Mouse (Mus musculus) ES-E14 (cell line): Measurements from ENCODE around the gene Pparg. TPM values are rescaled to one million over a fixed set of nuclear protein-coding genes. Genes with fewer than 3 reads are reported as not detected.

Experiments
- DNase-seq: peaks from one replicate; pipeline ENCODE4 v3.0.0-alpha.2; 2013; ENCODE audit warnings: low read depth, low spot score
- H3K27ac ChIP-seq: 2 replicates; pipeline ENCODE4 v1.5.1; 2012; ENCODE audit warnings: low read depth, mild to moderate bottlenecking, low read length, moderate library complexity, mixed read lengths; ENCODE audit not compliant: poor library complexity, insufficient read depth, severe bottlenecking
- H3K36me3 ChIP-seq: 2 replicates; pipeline ENCODE4 v1.6.1; 2012; ENCODE audit warnings: mild to moderate bottlenecking, low read length, moderate library complexity, mixed read lengths; ENCODE audit not compliant: control insufficient read depth, poor library complexity, insufficient read depth, severe bottlenecking
- H3K4me1 ChIP-seq, 2 experiments: fragments of 150-350 bp in 1 of 2; sonication (generic) in 1 of 2; 2 replicates each; pipeline ENCODE4 v1.6.1; 2012; ENCODE audit warnings: low read length in 2 of 2, mild to moderate bottlenecking in 1 of 2, mixed read lengths in 1 of 2; ENCODE audit not compliant: control insufficient read depth in 2 of 2, insufficient read depth in 2 of 2, poor library complexity in 1 of 2
- H3K4me3 ChIP-seq, 2 experiments: fragments of 150-350 bp in 1 of 2; sonication (generic) in 1 of 2; 2 replicates each; pipeline ENCODE4 v1.5.1; 2012; ENCODE audit warnings: low read length in 2 of 2, low read depth in 1 of 2, mild to moderate bottlenecking in 1 of 2, mixed read lengths in 1 of 2; ENCODE audit not compliant: insufficient read depth in 1 of 2, poor library complexity in 1 of 2, severe bottlenecking in 1 of 2
- H3K9ac ChIP-seq: 2 replicates; pipeline ENCODE4 v1.6.1; 2012; ENCODE audit warnings: low read depth, mild to moderate bottlenecking, low read length, mixed read lengths; ENCODE audit not compliant: poor library complexity, insufficient read depth, severe bottlenecking
- H3K9me3 ChIP-seq: fragments of 150-350 bp; sonication (generic); 2 replicates; pipeline ENCODE4 v1.6.1; 2012; ENCODE audit warnings: low read depth, mild to moderate bottlenecking, low read length; ENCODE audit not compliant: control insufficient read depth, insufficient read depth
- CHD2 ChIP-seq: IDR thresholded peaks from 2 replicates; pipeline ENCODE4 v1.6.1; 2014; ENCODE audit warnings: mild to moderate bottlenecking, low read depth, low read length, inconsistent platforms
- HCFC1 ChIP-seq: IDR thresholded peaks from 2 replicates; pipeline ENCODE4 v1.6.1; 2012; ENCODE audit warnings: low read length, inconsistent platforms, borderline replicate concordance; ENCODE audit not compliant: insufficient read depth
- MAFK ChIP-seq: IDR thresholded peaks from 2 replicates; pipeline ENCODE4 v1.6.1; 2014; ENCODE audit warnings: mild to moderate bottlenecking, low read depth, low read length, inconsistent platforms; ENCODE audit not compliant: insufficient read depth
- ZC3H11A ChIP-seq: IDR thresholded peaks from 2 replicates; pipeline ENCODE4 v1.6.1; 2012; ENCODE audit warnings: low read depth, mild to moderate bottlenecking, inconsistent platforms, low read length, borderline replicate concordance
- ZNF384 ChIP-seq: IDR thresholded peaks from 2 replicates; pipeline ENCODE4 v1.6.1; 2012; ENCODE audit warnings: low read depth, low read length, inconsistent platforms
- in situ Hi-C, 2 experiments: fragments of 600-800 bp; cut with MboI; formaldehyde crosslinking; loops; one replicate each; pipeline ENCODE4 v1.15.1; 2025; ENCODE audit warnings: low sequenced_read_pairs in 2 of 2, inconsistent platforms in 1 of 2; ENCODE audit not compliant: unreplicated experiment in 2 of 2
- total RNA-seq: library from RNA; depleted of rRNA; stranded (reverse); fragments of 300-350 nt; gene quantifications from 2 replicates; pipeline ENCODE4 v1.2.3, GENCODE M21; 2012

The Pparg gene
- total RNA-seq, 1 experiment, result 0.85 TPM

DNA sequence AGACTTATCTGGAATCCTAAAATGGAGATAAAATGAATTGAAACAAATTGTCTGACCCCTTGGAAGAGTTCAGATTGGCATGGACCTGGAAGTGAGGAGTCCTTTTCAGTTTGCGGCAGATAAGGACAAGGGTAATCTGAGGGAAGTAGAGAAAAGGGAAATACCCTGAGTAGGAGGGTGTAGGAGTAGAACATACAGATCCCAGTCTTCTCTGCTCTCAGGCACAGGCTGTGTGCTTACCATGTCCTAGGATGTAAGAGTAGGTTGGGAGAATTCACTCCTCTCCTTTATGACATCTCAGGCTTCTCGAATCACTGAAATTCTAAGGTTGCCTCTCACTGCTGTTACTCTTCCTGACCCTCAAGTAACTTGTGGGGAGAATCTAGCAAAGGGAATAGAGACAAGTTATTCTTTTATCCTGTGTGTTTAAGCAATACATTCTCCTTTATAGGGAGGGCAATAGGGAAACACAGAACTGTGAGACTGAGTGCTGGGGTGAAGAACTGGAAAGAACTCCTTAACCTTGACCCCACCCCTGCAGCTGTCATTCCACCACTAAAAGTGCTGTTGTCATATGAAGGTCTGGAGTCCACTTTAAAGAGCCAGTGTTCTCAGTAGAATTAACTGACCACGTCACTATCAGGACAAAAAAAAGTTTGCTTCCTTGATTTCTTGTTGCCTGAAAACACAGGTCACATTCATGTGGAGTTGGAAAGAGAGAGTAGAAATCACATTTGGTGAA is 6.3 kb downstream of the Pparg start:
- DNase-seq, result no peak
- no peaks in the 10 kb centered on the region for H3K4me1 ChIP-seq
- H3K4me3 ChIP-seq, result no peak overlapping the region
- TF ChIP-seq MAFK (no peak), HCFC1 (no peak), CHD2 (no peak), ZC3H11A (no peak), ZNF384 (no peak)
- H3K9me3 ChIP-seq, result no peaks in the 10 kb centered on the region
- H3K36me3 ChIP-seq, result no peaks in the 10 kb centered on the region
- H3K27ac ChIP-seq, result no peak overlapping the region
- in situ Hi-C loops, result no loop called here
- H3K9ac ChIP-seq, result no peak overlapping the region

DNA sequence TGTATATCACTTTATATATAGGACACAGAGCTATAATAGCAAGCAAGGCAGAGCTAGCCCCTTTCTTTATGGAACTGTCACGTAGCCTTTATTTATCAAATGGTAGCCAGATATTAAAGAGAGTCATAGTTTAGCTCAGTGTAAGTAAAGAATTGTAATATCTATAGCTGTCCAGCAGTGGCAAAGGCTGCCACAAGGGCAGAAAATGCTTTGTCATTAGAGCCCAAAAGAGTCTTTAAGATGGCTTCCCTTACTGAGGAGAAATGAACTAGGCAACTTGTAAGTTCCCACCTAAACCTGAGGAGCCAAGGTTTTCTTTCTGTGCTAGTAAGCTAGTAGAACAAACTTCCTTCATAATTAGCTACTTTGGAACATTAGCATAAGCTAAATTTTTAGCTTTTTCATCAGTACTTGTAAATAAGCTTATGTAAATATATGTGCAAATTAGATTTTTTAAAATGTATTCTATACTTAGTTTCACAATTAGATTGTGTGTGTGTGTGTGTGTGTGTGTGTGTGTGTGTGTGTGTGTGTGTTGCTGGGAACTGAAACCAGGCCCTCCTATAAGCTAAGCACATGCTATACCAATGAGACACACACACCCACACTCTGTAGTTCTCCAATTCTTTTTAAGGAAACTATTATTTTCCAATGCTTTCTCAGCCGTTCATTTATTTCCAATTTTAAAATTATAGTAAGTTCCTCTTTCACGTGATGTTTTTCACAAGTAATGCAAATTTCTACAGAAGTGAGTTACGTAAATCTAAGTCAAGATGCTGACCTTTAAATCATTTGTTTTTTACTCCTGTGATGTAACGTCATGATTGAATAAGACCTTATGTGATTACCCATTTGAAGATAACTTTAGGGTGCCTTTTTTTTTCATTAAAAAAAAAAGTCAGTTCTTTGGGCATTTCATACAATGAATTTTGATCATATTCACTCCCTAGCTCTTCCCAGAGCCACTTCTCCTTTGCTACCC is 14.4 kb downstream of the Pparg start:
- in situ Hi-C loops, result no loop called here
- H3K4me1 ChIP-seq, result no peaks in the 10 kb centered on the region
- H3K27ac ChIP-seq, result no peak overlapping the region
- no peak overlapping the region for H3K4me3 ChIP-seq
- TF ChIP-seq MAFK (no peak), ZC3H11A (no peak), HCFC1 (no peak), CHD2 (no peak), ZNF384 (no peak)
- H3K36me3 ChIP-seq, result no peaks in the 10 kb centered on the region
- no peaks in the 10 kb centered on the region for H3K9me3 ChIP-seq
- H3K9ac ChIP-seq, result no peak overlapping the region
- DNase-seq, result no peak

DNA sequence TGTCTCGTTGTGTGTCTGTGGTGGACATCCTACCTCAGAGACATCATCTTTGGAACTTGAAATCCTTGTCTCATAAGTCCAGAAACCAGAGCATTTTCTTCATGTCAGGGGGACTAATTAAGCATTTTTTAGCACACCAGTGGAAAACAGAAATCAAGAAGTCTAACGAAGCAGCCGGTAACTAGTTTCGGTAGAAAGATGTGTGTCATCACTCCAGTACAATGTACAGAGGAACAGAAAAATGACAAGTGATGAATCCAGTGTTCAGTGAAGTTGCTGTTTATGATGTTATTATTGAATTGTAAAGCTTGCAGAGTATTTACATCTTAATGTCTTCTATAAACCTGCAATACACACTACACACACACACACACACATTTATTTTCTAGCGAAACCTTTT is 19.8 kb downstream of the Pparg start:
- no peak overlapping the region for H3K27ac ChIP-seq
- in situ Hi-C loops, result no loop called here
- H3K9me3 ChIP-seq, result no peaks in the 10 kb centered on the region
- no peaks in the 10 kb centered on the region for H3K36me3 ChIP-seq
- H3K9ac ChIP-seq, result no peak overlapping the region
- no peaks in the 10 kb centered on the region for H3K4me1 ChIP-seq
- TF ChIP-seq MAFK (no peak), ZC3H11A (no peak), CHD2 (no peak), ZNF384 (no peak)
- no peak overlapping the region for H3K4me3 ChIP-seq
- DNase-seq, result no peak

DNA sequence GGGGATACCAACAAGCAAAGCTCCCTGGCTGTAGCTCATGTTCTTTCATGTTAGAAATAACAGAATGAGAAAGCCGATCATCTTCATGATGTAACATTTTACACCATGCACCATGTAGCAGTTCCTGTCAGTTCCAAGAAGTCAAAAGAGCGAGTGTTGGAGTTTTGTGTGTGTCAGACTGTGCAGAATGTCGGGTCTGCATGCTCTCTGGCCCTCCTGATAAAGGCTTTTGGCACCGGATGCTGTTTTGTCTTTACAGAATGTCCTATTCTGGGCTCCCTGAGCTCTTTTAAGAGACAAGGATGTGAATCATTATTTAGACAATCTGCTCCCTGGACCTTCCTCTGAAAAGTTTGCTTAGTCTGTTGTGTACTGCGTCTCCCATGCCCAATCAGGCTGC is 22.0 kb downstream of the Pparg start:
- no peaks in the 10 kb centered on the region for H3K36me3 ChIP-seq
- H3K9ac ChIP-seq, result no peak overlapping the region
- no peak overlapping the region for H3K27ac ChIP-seq
- no peaks in the 10 kb centered on the region for H3K9me3 ChIP-seq
- no peak for DNase-seq
- in situ Hi-C loops, result no loop called here
- no peak for TF ChIP-seq HCFC1
- no peak for TF ChIP-seq ZC3H11A
- no peak for TF ChIP-seq CHD2
- no peak for TF ChIP-seq ZNF384
- no peak for TF ChIP-seq MAFK
- H3K4me1 ChIP-seq, result no peaks in the 10 kb centered on the region
- H3K4me3 ChIP-seq, result no peak overlapping the region
